Mouse (Mus musculus) heart, adult 2 months (tissue): ENCODE results near the gene Cenpx.

Experiments
- CTCF ChIP-seq: fragments of 200-600 bp; IDR thresholded peaks from 2 replicates; pipeline ENCODE4 v1.8.1; 2022; ENCODE audit warnings: antibody characterized with exemption, mild to moderate bottlenecking, moderate library complexity
- EP300 ChIP-seq: fragments of 200-500 bp; IDR thresholded peaks from 2 replicates; pipeline ENCODE4 v1.6.1; 2011; ENCODE audit warnings: low read depth, low read length, control low read depth; ENCODE audit not compliant: insufficient read depth

- TF ChIP-seq CTCF (no peak), EP300 (no peak)
Measured at GRCm38 (mm10) chr11:120723509-120723908, 10.0 kb upstream of the Cenpx start.
